Mouse (Mus musculus): ENCODE results near the gene Tnfrsf25. TPM values are rescaled to one million over a fixed set of nuclear protein-coding genes. Genes with fewer than 3 reads are reported as not detected.

Gene Tnfrsf25
- polyA plus RNA-seq, 1 experiment from 2014 or later: 0.54 TPM

- no peaks in the 10 kb centered on the region for H3K36me3 ChIP-seq (ENCODE audit: control insufficient read depth, insufficient read depth, low read length)
- no peaks in the 10 kb centered on the region for H3K9me3 ChIP-seq (ENCODE audit: control insufficient read depth, low read length)
- no peak overlapping the region for H3K4me3 ChIP-seq (ENCODE audit: low read depth, low read length)
These were observed 16.4 kb downstream of the Tnfrsf25 start for GRCm38 (mm10) chr4:152131809-152132771.

GRCm38 (mm10) chr4:152132772-152133169, 17.0 kb downstream of the Tnfrsf25 start:
- H3K27me3 ChIP-seq (ENCODE audit: control insufficient read depth, insufficient read depth, low read length): peaks cover 55% of the 10 kb centered on the region
- H3K4me1 ChIP-seq (ENCODE audit: control insufficient read depth, insufficient read depth, low read length): peaks cover 14% of the 10 kb centered on the region
- H3K4me3 ChIP-seq (ENCODE audit: low read depth, low read length): no peak overlapping the region
- H3K27ac ChIP-seq (ENCODE audit: low read depth, low read length): no peak overlapping the region
- no peak for ATAC-seq (ENCODE audit: low read depth)
- no peak overlapping the region for H3K9ac ChIP-seq (replicated peaks; ENCODE audit: low read depth, low read length)
- H3K9me3 ChIP-seq (ENCODE audit: control insufficient read depth, low read length): no peaks in the 10 kb centered on the region
- H3K4me2 ChIP-seq (ENCODE audit: low read depth, low read length): no peak overlapping the region
- H3K36me3 ChIP-seq (ENCODE audit: control insufficient read depth, insufficient read depth, low read length): no peaks in the 10 kb centered on the region
- WGBS: 25% methylated on average over 10 of the region's 10 CpGs

More at GRCm38 (mm10) chr4:152131809-152132771, 16.4 kb downstream of the Tnfrsf25 start:
- peaks cover 14% of the 10 kb centered on the region for H3K4me1 ChIP-seq (ENCODE audit: control insufficient read depth, insufficient read depth, low read length)
- H3K27me3 ChIP-seq (ENCODE audit: control insufficient read depth, insufficient read depth, low read length): peaks cover 62% of the 10 kb centered on the region
- H3K27ac ChIP-seq (ENCODE audit: low read depth, low read length): no peak overlapping the region
- no peak for ATAC-seq (ENCODE audit: low read depth)
- H3K9ac ChIP-seq (replicated peaks; ENCODE audit: low read depth, low read length): no peak overlapping the region
- H3K4me2 ChIP-seq (ENCODE audit: low read depth, low read length): 0 out of 2 replicates have a peak overlapping the region, but pooled peaks have one; percentile 48
- WGBS: 3% methylated on average over 48 of the region's 50 CpGs

- WGBS: 41% methylated on average over 5 of the region's 5 CpGs
- Histone ChIP-seq H3K9ac (replicated peaks; ENCODE audit: low read depth, low read length) (no peak overlapping the region), H3K4me3 (ENCODE audit: low read depth, low read length) (no peak overlapping the region), H3K9me3 (ENCODE audit: control insufficient read depth, low read length) (no peaks in the 10 kb centered on the region), H3K27ac (ENCODE audit: low read depth, low read length) (no peak overlapping the region), H3K4me1 (ENCODE audit: control insufficient read depth, insufficient read depth, low read length) (peaks cover 14% of the 10 kb centered on the region), H3K36me3 (ENCODE audit: control insufficient read depth, insufficient read depth, low read length) (no peaks in the 10 kb centered on the region), H3K27me3 (ENCODE audit: control insufficient read depth, insufficient read depth, low read length) (peaks cover 50% of the 10 kb centered on the region), H3K4me2 (ENCODE audit: low read depth, low read length) (no peak overlapping the region)
- ATAC-seq (ENCODE audit: low read depth): no peak
These were observed 17.5 kb downstream of the Tnfrsf25 start for GRCm38 (mm10) chr4:152133213-152133612.

- Histone ChIP-seq H3K27ac (ENCODE audit: low read depth, low read length) (no peak overlapping the region), H3K9me3 (ENCODE audit: control insufficient read depth, low read length) (no peaks in the 10 kb centered on the region), H3K4me2 (ENCODE audit: low read depth, low read length) (no peak overlapping the region), H3K27me3 (ENCODE audit: control insufficient read depth, insufficient read depth, low read length) (peaks cover 43% of the 10 kb centered on the region), H3K4me1 (ENCODE audit: control insufficient read depth, insufficient read depth, low read length) (peaks cover 22% of the 10 kb centered on the region), H3K4me3 (ENCODE audit: low read depth, low read length) (no peak overlapping the region), H3K36me3 (ENCODE audit: control insufficient read depth, insufficient read depth, low read length) (no peaks in the 10 kb centered on the region), H3K9ac (replicated peaks; ENCODE audit: low read depth, low read length) (no peak overlapping the region)
- ATAC-seq (ENCODE audit: low read depth): no peak
These were observed 18.8 kb downstream of the Tnfrsf25 start for GRCm38 (mm10) chr4:152134507-152134906.

DNA sequence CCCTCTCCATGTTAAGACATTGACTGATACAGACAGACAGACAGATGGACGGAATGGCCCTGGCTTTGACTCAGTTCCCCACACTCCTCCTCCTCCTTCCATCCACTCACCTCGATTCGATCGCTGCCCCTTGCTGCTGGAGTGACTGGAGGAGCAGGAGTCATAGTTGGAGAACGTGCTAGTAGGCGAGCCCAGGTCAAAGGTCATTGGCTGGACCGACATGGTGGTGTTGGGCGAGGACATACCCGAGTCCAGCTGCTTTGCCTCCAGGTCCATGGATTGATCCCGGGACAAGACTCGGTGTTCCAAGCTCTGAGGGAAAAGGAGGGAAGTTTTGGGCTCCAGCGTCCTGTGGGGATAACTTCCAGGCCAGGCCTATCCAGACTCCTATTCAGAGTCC, 19.6 kb downstream of the Tnfrsf25 start:
- no peaks in the 10 kb centered on the region for H3K9me3 ChIP-seq (ENCODE audit: control insufficient read depth, low read length)
- no peak overlapping the region for H3K9ac ChIP-seq (replicated peaks; ENCODE audit: low read depth, low read length)
- ATAC-seq (ENCODE audit: low read depth): no peak
- H3K4me3 ChIP-seq (ENCODE audit: low read depth, low read length): no peak overlapping the region
- peaks cover 22% of the 10 kb centered on the region for H3K4me1 ChIP-seq (ENCODE audit: control insufficient read depth, insufficient read depth, low read length)
- H3K36me3 ChIP-seq (ENCODE audit: control insufficient read depth, insufficient read depth, low read length): no peaks in the 10 kb centered on the region
- H3K27me3 ChIP-seq (ENCODE audit: control insufficient read depth, insufficient read depth, low read length): peaks cover 36% of the 10 kb centered on the region
- no peak overlapping the region for H3K27ac ChIP-seq (ENCODE audit: low read depth, low read length)
- WGBS: 87% methylated on average over 12 of the region's 12 CpGs
- no peak overlapping the region for H3K4me2 ChIP-seq (ENCODE audit: low read depth, low read length)

DNA sequence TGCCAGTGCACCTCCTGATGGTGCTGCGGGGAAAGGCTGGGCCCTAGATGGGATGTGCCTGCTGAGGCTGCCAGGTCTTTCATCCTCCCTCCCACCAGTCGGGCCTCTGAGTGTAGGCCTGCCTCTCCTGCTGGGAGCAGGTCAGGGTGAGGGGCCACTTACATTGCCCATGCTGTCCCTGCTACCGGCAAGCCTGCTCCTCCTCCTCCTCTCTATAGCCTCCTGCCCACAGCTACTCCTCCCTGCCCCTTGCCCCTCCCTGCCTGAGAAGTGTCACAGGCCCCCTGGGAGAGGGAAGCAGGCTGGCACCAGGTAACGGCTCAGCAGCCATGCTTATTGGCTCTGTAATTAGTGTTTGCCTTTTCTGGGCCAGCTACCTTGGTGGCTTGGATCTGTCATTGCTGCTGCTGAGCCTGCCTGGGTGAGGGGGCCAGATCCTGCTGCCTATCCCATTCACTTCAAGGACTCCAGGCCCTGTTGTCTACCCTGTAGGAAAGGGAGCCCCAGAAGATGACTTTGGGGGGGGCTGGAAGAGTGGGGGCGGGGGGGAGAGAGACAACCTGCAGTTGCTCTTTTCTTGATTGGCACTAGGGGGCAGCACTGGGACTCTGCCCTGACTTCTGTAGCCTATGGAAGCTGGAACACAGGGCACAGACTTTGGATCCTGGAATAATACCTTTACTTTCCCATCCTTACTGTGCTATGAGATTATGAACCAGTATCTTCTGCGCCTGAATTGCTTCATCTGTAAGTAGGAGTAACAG, 20.6 kb downstream of the Tnfrsf25 start:
- no peak overlapping the region for H3K27ac ChIP-seq (ENCODE audit: low read depth, low read length)
- H3K4me3 ChIP-seq (ENCODE audit: low read depth, low read length): no peak overlapping the region
- 24% methylated on average over 6 of the region's 6 CpGs for WGBS
- H3K9me3 ChIP-seq (ENCODE audit: control insufficient read depth, low read length): no peaks in the 10 kb centered on the region
- ATAC-seq (ENCODE audit: low read depth): no peak
- H3K4me2 ChIP-seq (ENCODE audit: low read depth, low read length): no peak overlapping the region
- peaks cover 14% of the 10 kb centered on the region for H3K4me1 ChIP-seq (ENCODE audit: control insufficient read depth, insufficient read depth, low read length)
- peaks cover 26% of the 10 kb centered on the region for H3K27me3 ChIP-seq (ENCODE audit: control insufficient read depth, insufficient read depth, low read length)
- no peaks in the 10 kb centered on the region for H3K36me3 ChIP-seq (ENCODE audit: control insufficient read depth, insufficient read depth, low read length)
- H3K9ac ChIP-seq (replicated peaks; ENCODE audit: low read depth, low read length): no peak overlapping the region

DNA sequence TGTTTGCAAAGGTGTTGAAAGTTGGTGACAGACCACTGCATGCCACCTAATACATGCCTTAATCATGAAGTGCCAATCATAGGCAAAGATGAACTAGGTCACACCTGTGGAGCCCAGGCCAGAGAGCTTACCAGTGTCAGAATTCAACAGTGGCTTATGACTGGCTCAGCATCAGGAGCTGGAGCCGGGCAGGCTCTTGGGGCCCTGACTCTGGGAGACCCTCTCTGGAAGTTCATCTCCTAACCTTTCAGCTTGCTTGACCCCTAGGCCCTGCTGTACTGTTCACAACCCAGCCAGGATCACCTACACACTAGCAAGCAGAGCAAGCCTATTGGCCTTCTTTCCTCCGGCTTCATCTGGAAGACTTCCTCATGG, 21.1 kb downstream of the Tnfrsf25 start:
- Histone ChIP-seq H3K9me3 (ENCODE audit: control insufficient read depth, low read length) (no peaks in the 10 kb centered on the region), H3K4me2 (ENCODE audit: low read depth, low read length) (no peak overlapping the region), H3K9ac (replicated peaks; ENCODE audit: low read depth, low read length) (no peak overlapping the region), H3K27ac (ENCODE audit: low read depth, low read length) (no peak overlapping the region), H3K4me3 (ENCODE audit: low read depth, low read length) (no peak overlapping the region), H3K27me3 (ENCODE audit: control insufficient read depth, insufficient read depth, low read length) (peaks cover 21% of the 10 kb centered on the region), H3K4me1 (ENCODE audit: control insufficient read depth, insufficient read depth, low read length) (peaks cover 10% of the 10 kb centered on the region; the same call in 1 of the 2 replicates), H3K36me3 (ENCODE audit: control insufficient read depth, insufficient read depth, low read length) (no peaks in the 10 kb centered on the region)
- ATAC-seq (ENCODE audit: low read depth): no peak
- 94% methylated on average over 2 of the region's 2 CpGs for WGBS

- H3K27ac ChIP-seq (ENCODE audit: low read depth, low read length): no peak overlapping the region
- H3K9me3 ChIP-seq (ENCODE audit: control insufficient read depth, low read length): no peaks in the 10 kb centered on the region
- WGBS: 3% methylated on average over 49 of the region's 51 CpGs
- H3K9ac ChIP-seq (replicated peaks; ENCODE audit: low read depth, low read length): no peak overlapping the region
- peaks cover 8% of the 10 kb centered on the region; the same call in 1 of the 2 replicates for H3K4me1 ChIP-seq (ENCODE audit: control insufficient read depth, insufficient read depth, low read length)
- H3K4me2 ChIP-seq (ENCODE audit: low read depth, low read length): peak overlapping the region; percentile 54
- H3K4me3 ChIP-seq (ENCODE audit: low read depth, low read length): peak overlapping the region; percentile 32
- peak; percentile 73 for ATAC-seq (ENCODE audit: low read depth)
- H3K27me3 ChIP-seq (ENCODE audit: control insufficient read depth, insufficient read depth, low read length): peaks cover 10% of the 10 kb centered on the region
- H3K36me3 ChIP-seq (ENCODE audit: control insufficient read depth, insufficient read depth, low read length): no peaks in the 10 kb centered on the region
These were observed 22.9 kb downstream of the Tnfrsf25 start for GRCm38 (mm10) chr4:152138497-152139260.

All from neural tube, embryonic 14.5 days (tissue).